Mouse (Mus musculus): ENCODE data around the gene Noct. TPM values are rescaled to one million over a fixed set of nuclear protein-coding genes. Genes with fewer than 3 reads are reported as not detected.

Noct gene
- polyA plus RNA-seq, 1 experiment from 2014 or later, result 8.9 TPM

GRCm38 (mm10) chr3:51231499-51231898, 7.3 kb downstream of the Noct start:
- Histone ChIP-seq H3K4me1 (ENCODE audit: insufficient read depth) (peaks cover 6% of the 10 kb centered on the region; the same call in 1 of the 2 replicates), H3K9ac (no peak overlapping the region), H3K36me3 (ENCODE audit: insufficient read depth) (no peaks in the 10 kb centered on the region), H3K27me3 (ENCODE audit: insufficient read depth, low read length) (no peaks in the 10 kb centered on the region), H3K4me3 (ENCODE audit: low read depth, low read length) (no peak overlapping the region), H3K4me2 (no peak overlapping the region), H3K9me3 (ENCODE audit: low read depth, low read length) (no peaks in the 10 kb centered on the region), H3K27ac (ENCODE audit: low read depth) (peak overlapping the region; percentile 32; the same call in 1 of the 2 replicates)
- TF ChIP-seq CTCF (IDR thresholded peaks at IDR 0.05; ENCODE audit: low read depth), result no peak
- WGBS, result 49% methylated on average over 3 of the region's 3 CpGs
- ATAC-seq (ENCODE audit: insufficient read depth) (no peak), DNase-seq (no peak)

- WGBS, result 79% methylated on average over 3 of the region's 3 CpGs
- H3K27ac ChIP-seq (ENCODE audit: low read depth), result no peak overlapping the region
- H3K4me1 ChIP-seq (ENCODE audit: insufficient read depth), result peaks cover 6% of the 10 kb centered on the region; the same call in 1 of the 2 replicates
- H3K4me3 ChIP-seq (ENCODE audit: low read depth, low read length), result no peak overlapping the region
- H3K9me3 ChIP-seq (ENCODE audit: low read depth, low read length), result no peaks in the 10 kb centered on the region
- ATAC-seq (ENCODE audit: insufficient read depth) (no peak), DNase-seq (no peak)
- TF ChIP-seq CTCF (IDR thresholded peaks at IDR 0.05; ENCODE audit: low read depth), result no peak
- no peaks in the 10 kb centered on the region for H3K27me3 ChIP-seq (ENCODE audit: insufficient read depth, low read length)
- no peaks in the 10 kb centered on the region for H3K36me3 ChIP-seq (ENCODE audit: insufficient read depth)
- H3K9ac ChIP-seq, result no peak overlapping the region
- no peak overlapping the region for H3K4me2 ChIP-seq
Measured at GRCm38 (mm10) chr3:51232205-51232910, 8.1 kb downstream of the Noct start.

GRCm38 (mm10) chr3:51233474-51233873, 9.2 kb downstream of the Noct start:
- DNase-seq (no peak), ATAC-seq (ENCODE audit: insufficient read depth) (peak; percentile 33; the same call in 1 of the 2 replicates)
- Histone ChIP-seq H3K9ac (no peak overlapping the region), H3K4me3 (ENCODE audit: low read depth, low read length) (no peak overlapping the region), H3K36me3 (ENCODE audit: insufficient read depth) (no peaks in the 10 kb centered on the region), H3K4me2 (peak overlapping the region; percentile 32; the same call in 1 of the 2 replicates), H3K27me3 (ENCODE audit: insufficient read depth, low read length) (no peaks in the 10 kb centered on the region), H3K9me3 (ENCODE audit: low read depth, low read length) (no peaks in the 10 kb centered on the region), H3K4me1 (ENCODE audit: insufficient read depth) (peaks cover 6% of the 10 kb centered on the region; the same call in 1 of the 2 replicates), H3K27ac (ENCODE audit: low read depth) (peak overlapping the region; percentile 78)
- WGBS, result 35% methylated on average over 5 of the region's 5 CpGs
- no peak for TF ChIP-seq CTCF (IDR thresholded peaks at IDR 0.05; ENCODE audit: low read depth)

GRCm38 (mm10) chr3:51233918-51234751, 9.9 kb downstream of the Noct start:
- Histone ChIP-seq H3K4me2 (peak overlapping the region; percentile 32; the same call in 1 of the 2 replicates), H3K27me3 (ENCODE audit: insufficient read depth, low read length) (no peaks in the 10 kb centered on the region), H3K4me3 (ENCODE audit: low read depth, low read length) (no peak overlapping the region), H3K9ac (no peak overlapping the region), H3K36me3 (ENCODE audit: insufficient read depth) (no peaks in the 10 kb centered on the region), H3K4me1 (ENCODE audit: insufficient read depth) (peaks cover 6% of the 10 kb centered on the region; the same call in 1 of the 2 replicates), H3K27ac (ENCODE audit: low read depth) (peak overlapping the region; percentile 78), H3K9me3 (ENCODE audit: low read depth, low read length) (no peaks in the 10 kb centered on the region)
- ATAC-seq (ENCODE audit: insufficient read depth) (peak; percentile 89), DNase-seq (peak; percentile 95)
- WGBS, result 17% methylated on average over 13 of the region's 13 CpGs
- peak; percentile 99 for TF ChIP-seq CTCF (IDR thresholded peaks at IDR 0.05; ENCODE audit: low read depth)

- 63% methylated on average over 5 of the region's 5 CpGs for WGBS
- H3K9me3 ChIP-seq (ENCODE audit: low read depth, low read length), result no peaks in the 10 kb centered on the region
- no peak overlapping the region for H3K4me3 ChIP-seq (ENCODE audit: low read depth, low read length)
- H3K27ac ChIP-seq (ENCODE audit: low read depth), result no peak overlapping the region; the same call in 1 of the 2 replicates
- no peak overlapping the region for H3K9ac ChIP-seq
- DNase-seq, result no peak
- no peak for TF ChIP-seq CTCF (IDR thresholded peaks at IDR 0.05; ENCODE audit: low read depth)
- 0 out of 2 replicates have a peak, but pooled peaks have one; percentile 11 for ATAC-seq (ENCODE audit: insufficient read depth)
- H3K36me3 ChIP-seq (ENCODE audit: insufficient read depth), result no peaks in the 10 kb centered on the region
- no peaks in the 10 kb centered on the region for H3K27me3 ChIP-seq (ENCODE audit: insufficient read depth, low read length)
- peaks cover 6% of the 10 kb centered on the region; the same call in 1 of the 2 replicates for H3K4me1 ChIP-seq (ENCODE audit: insufficient read depth)
- H3K4me2 ChIP-seq, result peak overlapping the region; percentile 31; the same call in 1 of the 2 replicates
Measured at GRCm38 (mm10) chr3:51234752-51235055, 10.5 kb downstream of the Noct start.

- no peaks in the 10 kb centered on the region for H3K36me3 ChIP-seq (ENCODE audit: insufficient read depth)
- peaks cover 5% of the 10 kb centered on the region; the same call in 1 of the 2 replicates for H3K4me1 ChIP-seq (ENCODE audit: insufficient read depth)
- H3K9me3 ChIP-seq (ENCODE audit: low read depth, low read length), result no peaks in the 10 kb centered on the region
- WGBS, result 70% methylated on average over 7 of the region's 7 CpGs
- no peak for TF ChIP-seq CTCF (IDR thresholded peaks at IDR 0.05; ENCODE audit: low read depth)
- H3K27ac ChIP-seq (ENCODE audit: low read depth), result no peak overlapping the region; the same call in 1 of the 2 replicates
- no peak for DNase-seq
- ATAC-seq (ENCODE audit: insufficient read depth), result no peak
- no peak overlapping the region for H3K4me3 ChIP-seq (ENCODE audit: low read depth, low read length)
- no peaks in the 10 kb centered on the region for H3K27me3 ChIP-seq (ENCODE audit: insufficient read depth, low read length)
- no peak overlapping the region for H3K4me2 ChIP-seq
- no peak overlapping the region for H3K9ac ChIP-seq
Measured at GRCm38 (mm10) chr3:51238515-51238914, 14.3 kb downstream of the Noct start.

GRCm38 (mm10) chr3:51239541-51239940, 15.3 kb downstream of the Noct start:
- Histone ChIP-seq H3K4me2 (no peak overlapping the region), H3K9ac (no peak overlapping the region), H3K27me3 (ENCODE audit: insufficient read depth, low read length) (no peaks in the 10 kb centered on the region), H3K27ac (ENCODE audit: low read depth) (no peak overlapping the region), H3K9me3 (ENCODE audit: low read depth, low read length) (no peaks in the 10 kb centered on the region), H3K4me3 (ENCODE audit: low read depth, low read length) (no peak overlapping the region), H3K4me1 (ENCODE audit: insufficient read depth) (0 out of 2 replicates have a peak, but pooled peaks cover 2% of the 10 kb centered on the region), H3K36me3 (ENCODE audit: insufficient read depth) (no peaks in the 10 kb centered on the region)
- ATAC-seq (ENCODE audit: insufficient read depth), result no peak
- WGBS, result 89% methylated on average over 3 of the region's 3 CpGs
- no peak for DNase-seq
- TF ChIP-seq CTCF (IDR thresholded peaks at IDR 0.05; ENCODE audit: low read depth), result no peak

Measured in lung, embryonic 14.5 days (tissue).